Mouse (Mus musculus): Measurements from ENCODE around the gene Mgat5.

Gene Mgat5

GRCm38 (mm10) chr1:127338833-127339487, 134.1 kb downstream of the Mgat5 start:
- peak; percentile 47 for DNase-seq (ENCODE audit: inconsistent ontology term)

- DNase-seq (ENCODE audit: inconsistent ontology term): no peak
These were observed 135.5 kb downstream of the Mgat5 start for GRCm38 (mm10) chr1:127340296-127340695.

GRCm38 (mm10) chr1:127344913-127345312, 140.1 kb downstream of the Mgat5 start:
- no peak for DNase-seq (ENCODE audit: inconsistent ontology term)

- DNase-seq (ENCODE audit: inconsistent ontology term): no peak
These were observed 141.9 kb downstream of the Mgat5 start for GRCm38 (mm10) chr1:127346596-127347139.

GRCm38 (mm10) chr1:127347878-127348620, 143.2 kb downstream of the Mgat5 start:
- DNase-seq (ENCODE audit: inconsistent ontology term): peak; percentile 36

GRCm38 (mm10) chr1:127348642-127349341, 144.0 kb downstream of the Mgat5 start:
- peak; percentile 52 for DNase-seq (ENCODE audit: inconsistent ontology term)

GRCm38 (mm10) chr1:127351380-127352057, 146.7 kb downstream of the Mgat5 start:
- no peak for DNase-seq (ENCODE audit: inconsistent ontology term)

- DNase-seq (ENCODE audit: inconsistent ontology term): no peak
These were observed 147.4 kb downstream of the Mgat5 start for GRCm38 (mm10) chr1:127352131-127352793.

- DNase-seq (ENCODE audit: inconsistent ontology term): no peak
These were observed 148.6 kb downstream of the Mgat5 start for GRCm38 (mm10) chr1:127353408-127353807.

GRCm38 (mm10) chr1:127354152-127354551, 149.3 kb downstream of the Mgat5 start:
- no peak for DNase-seq (ENCODE audit: inconsistent ontology term)

GRCm38 (mm10) chr1:127355034-127355433, 150.2 kb downstream of the Mgat5 start:
- no peak for DNase-seq (ENCODE audit: inconsistent ontology term)

- no peak for DNase-seq (ENCODE audit: inconsistent ontology term)
These were observed 158.8 kb downstream of the Mgat5 start for GRCm38 (mm10) chr1:127363638-127364037.

- DNase-seq (ENCODE audit: inconsistent ontology term): no peak
These were observed 160.9 kb downstream of the Mgat5 start for GRCm38 (mm10) chr1:127365706-127366105.

GRCm38 (mm10) chr1:127366111-127366510, 161.3 kb downstream of the Mgat5 start:
- no peak for DNase-seq (ENCODE audit: inconsistent ontology term)

- no peak for DNase-seq (ENCODE audit: inconsistent ontology term)
These were observed 163.7 kb downstream of the Mgat5 start for GRCm38 (mm10) chr1:127368513-127368912.

GRCm38 (mm10) chr1:127369538-127369937, 164.7 kb downstream of the Mgat5 start:
- no peak for DNase-seq (ENCODE audit: inconsistent ontology term)

GRCm38 (mm10) chr1:127372096-127372495, 167.3 kb downstream of the Mgat5 start:
- DNase-seq (ENCODE audit: inconsistent ontology term): no peak

GRCm38 (mm10) chr1:127373559-127373958, 168.7 kb downstream of the Mgat5 start:
- no peak for DNase-seq (ENCODE audit: inconsistent ontology term)

GRCm38 (mm10) chr1:127374157-127374556, 169.3 kb downstream of the Mgat5 start:
- DNase-seq (ENCODE audit: inconsistent ontology term): no peak

- no peak for DNase-seq (ENCODE audit: inconsistent ontology term)
These were observed 175.3 kb downstream of the Mgat5 start for GRCm38 (mm10) chr1:127380140-127380539.
